Comparison of ENCODE assay signal across 32 mouse cellular contexts in genomic region chr5:105632066-105632465, GRCm38 (mm10).
DNase-seq lines count a peak whose midpoint lies in the region; ATAC-seq lines count a peak whose summit lies in the region.
"Had no signal": no experiment of that assay in that cellular context is flagged by ENCODE, and none has a peak within 500 bp of the region (broad histone marks: within the 10 kb centered on the region; RNA-seq: fewer than 3 reads in every experiment).

No protein-coding gene starts in this region.

- H3K27ac ChIP-seq in heart, embryonic 14.5 days (replicated peaks in 1 of 2; ENCODE audit: control insufficient read depth in 1 of 2, insufficient read depth in 1 of 2, low read depth in 2 of 2, low read length in 2 of 2): no peak overlapping the region
- H3K27ac ChIP-seq in midbrain, embryonic 14.5 days (replicated peaks; ENCODE audit: low read depth, low read length): no peak overlapping the region
- H3K27ac ChIP-seq: embryonic facial prominence, embryonic 12.5 days; hindbrain, embryonic 13.5 days; kidney, postnatal 0 days; limb, embryonic 12.5 days; liver, embryonic 15.5 days; midbrain, embryonic 15.5 days; neural tube, embryonic 15.5 days had no signal

- H3K4me3 ChIP-seq in heart, embryonic 14.5 days (ENCODE audit: control insufficient read depth in 1 of 2, insufficient read depth in 1 of 2, low read depth in 1 of 2, low read length in 2 of 2): no peak overlapping the region
- H3K4me3 ChIP-seq in midbrain, embryonic 14.5 days (replicated peaks; ENCODE audit: low read depth, low read length): no peak overlapping the region
- H3K4me3 ChIP-seq: embryonic facial prominence, embryonic 12.5 days; hindbrain, embryonic 13.5 days; limb, embryonic 12.5 days; liver, embryonic 15.5 days; midbrain, embryonic 15.5 days; neural tube, embryonic 15.5 days had no signal

- H3K36me3 ChIP-seq in heart, embryonic 14.5 days (ENCODE audit: control insufficient read depth, insufficient read depth, low read length): no peaks in the 10 kb centered on the region
- no peaks in the 10 kb centered on the region for H3K36me3 ChIP-seq in midbrain, embryonic 14.5 days (ENCODE audit: control insufficient read depth, insufficient read depth, low read length)
- H3K36me3 ChIP-seq: embryonic facial prominence, embryonic 12.5 days; hindbrain, embryonic 13.5 days; limb, embryonic 12.5 days; liver, embryonic 15.5 days; midbrain, embryonic 15.5 days; neural tube, embryonic 15.5 days had no signal

- DNase-seq in frontal cortex, postnatal 36 days (ENCODE audit: low spot score in 2 of 2): peak; percentile 37 to 53
- DNase-seq in frontal cortex, postnatal 25 days (ENCODE audit: low spot score in 2 of 2): no peak
- DNase-seq in heart, postnatal 36 days: no peak
- DNase-seq in left cerebral cortex, adult 18-20 months (ENCODE audit: low spot score in 2 of 2): peak; percentile 31 to 49
- DNase-seq in left cerebral cortex, postnatal 10 days (ENCODE audit: extremely low spot score in 1 of 2, low spot score in 2 of 2): no peak
- DNase-seq in brain, adult 2 months (ENCODE audit: low read depth, low spot score): peak; percentile 82
- DNase-seq in midbrain, embryonic 14.5 days: no peak
- DNase-seq: adrenal gland, postnatal 10 days; cerebellum, adult 11 months; cerebellum, adult 9-10 months; cerebellum, postnatal 36 days; embryo, embryonic 11 days; gastrocnemius, postnatal 25 days; heart, adult 18-20 months; kidney, adult 8-10 months; kidney, postnatal 4 days; layer of hippocampus, adult 9-11 months; lung, embryonic 14.5 days; lung, postnatal 14 days; retina, postnatal 1 day; thymus, postnatal 4 days had no signal

- no peak for ATAC-seq in heart, embryonic 14.5 days (ENCODE audit: insufficient number of reproducible peaks, insufficient read depth, low FRiP score, low read depth)
- ATAC-seq in midbrain, embryonic 14.5 days (ENCODE audit: low FRiP score, low TSS enrichment): no peak
- ATAC-seq: forebrain, embryonic 14.5 days; intestine, embryonic 16.5 days; midbrain, embryonic 15.5 days; Patski had no signal

- H3K9me3 ChIP-seq in heart, embryonic 14.5 days (ENCODE audit: control insufficient read depth, low read length): no peaks in the 10 kb centered on the region
- no peaks in the 10 kb centered on the region for H3K9me3 ChIP-seq in midbrain, embryonic 14.5 days (ENCODE audit: control insufficient read depth, low read length)
- H3K9me3 ChIP-seq: embryonic facial prominence, embryonic 12.5 days; hindbrain, embryonic 13.5 days; limb, embryonic 12.5 days; liver, embryonic 15.5 days; midbrain, embryonic 15.5 days; neural tube, embryonic 15.5 days had no signal

- intact Hi-C loops in heart, postnatal 36 days (cut with DNase I): no loop called here
- intact Hi-C loops in left cerebral cortex, postnatal 10 days (cut with DNase I): no loop called here

- H3K4me1 ChIP-seq in heart, embryonic 14.5 days (ENCODE audit: control insufficient read depth in 2 of 2, insufficient read depth in 2 of 2, low read length in 2 of 2): peaks cover 7 to 14% of the 10 kb centered on the region in 2 experiments
- H3K4me1 ChIP-seq in midbrain, embryonic 14.5 days (ENCODE audit: control insufficient read depth, insufficient read depth, low read length): no peaks in the 10 kb centered on the region
- H3K4me1 ChIP-seq: hindbrain, embryonic 13.5 days; liver, embryonic 15.5 days; midbrain, embryonic 15.5 days; neural tube, embryonic 15.5 days had no signal

- WGBS in heart, embryonic 14.5 days: 19% methylated on average over 10 of the region's 10 CpGs
- 88% methylated on average over 10 of the region's 10 CpGs for WGBS in midbrain, embryonic 14.5 days

- peak overlapping the region; percentile 54 for H3K4me2 ChIP-seq in heart, embryonic 14.5 days (ENCODE audit: low read length)
- no peak overlapping the region for H3K4me2 ChIP-seq in midbrain, embryonic 14.5 days (ENCODE audit: low read length)
- H3K4me2 ChIP-seq: embryonic facial prominence, embryonic 12.5 days; hindbrain, embryonic 13.5 days; limb, embryonic 12.5 days; liver, embryonic 15.5 days; lung, embryonic 14.5 days; midbrain, embryonic 15.5 days; neural tube, embryonic 15.5 days had no signal

- H3K9ac ChIP-seq in heart, embryonic 14.5 days (ENCODE audit: low read length): no peak overlapping the region
- H3K9ac ChIP-seq in midbrain, embryonic 14.5 days (replicated peaks; ENCODE audit: low read length): no peak overlapping the region
- H3K9ac ChIP-seq: embryonic facial prominence, embryonic 12.5 days; hindbrain, embryonic 13.5 days; limb, embryonic 12.5 days; liver, embryonic 15.5 days; lung, embryonic 14.5 days; midbrain, embryonic 15.5 days; neural tube, embryonic 15.5 days had no signal

- H3K27me3 ChIP-seq in heart, embryonic 14.5 days (ENCODE audit: control insufficient read depth, insufficient read depth, low read length): no peaks in the 10 kb centered on the region
- H3K27me3 ChIP-seq in midbrain, embryonic 14.5 days (ENCODE audit: control insufficient read depth, insufficient read depth, low read length): no peaks in the 10 kb centered on the region
- H3K27me3 ChIP-seq: embryonic facial prominence, embryonic 12.5 days; hindbrain, embryonic 13.5 days; limb, embryonic 12.5 days; midbrain, embryonic 15.5 days; neural tube, embryonic 15.5 days; Patski had no signal

Comparison
In these comparisons a context has a peak if more than half of its experiments do, and no peak if none do; other contexts are left out.
1. DNase-seq: peak in frontal cortex, postnatal 36 days (2 of 2), left cerebral cortex, adult 18-20 months (2 of 2) and brain, adult 2 months (single experiment); none in frontal cortex, postnatal 25 days (0 of 2), heart, postnatal 36 days (0 of 2), left cerebral cortex, postnatal 10 days (0 of 2) and midbrain, embryonic 14.5 days (single experiment).